Mouse (Mus musculus) hindbrain, embryonic 12.5 days (tissue): ENCODE results near the gene Smad3. TPM values are rescaled to one million over a fixed set of nuclear protein-coding genes. Genes with fewer than 3 reads are reported as not detected.

Experiments used
- ATAC-seq: fragments of 200-750 bp; cut with Nextera tagmentation; 2 replicates; pipeline ENCODE4 v1.8.0; 2017; ENCODE audit warnings: moderate TSS enrichment; ENCODE audit not compliant: low FRiP score
- H3K27ac ChIP-seq: fragments of 300-500 bp; sonication (generic); 2 replicates; pipeline ENCODE4 v1.5.1; 2016; ENCODE audit warnings: mild to moderate bottlenecking
- H3K27me3 ChIP-seq: fragments of 300-500 bp; sonication (generic); 2 replicates; pipeline ENCODE4 v1.6.1; 2016; ENCODE audit warnings: mild to moderate bottlenecking
- H3K36me3 ChIP-seq: fragments of 300-500 bp; sonication (generic); 2 replicates; pipeline ENCODE4 v1.6.1; 2016; ENCODE audit warnings: mild to moderate bottlenecking
- H3K4me1 ChIP-seq: fragments of 300-500 bp; sonication (generic); 2 replicates; pipeline ENCODE4 v1.6.1; 2016
- H3K4me2 ChIP-seq: fragments of 300-500 bp; sonication (generic); replicated peaks from 2 replicates; pipeline ENCODE4 v1.6.1; 2016; ENCODE audit warnings: mild to moderate bottlenecking
- H3K4me3 ChIP-seq: fragments of 300-500 bp; sonication (generic); 2 replicates; pipeline ENCODE4 v1.5.1; 2016; ENCODE audit warnings: mild to moderate bottlenecking
- H3K9ac ChIP-seq: fragments of 300-500 bp; sonication (generic); 2 replicates; pipeline ENCODE4 v1.6.1; 2016; ENCODE audit warnings: mild to moderate bottlenecking, moderate library complexity
- H3K9me3 ChIP-seq: fragments of 300-500 bp; sonication (generic); replicated peaks from 2 replicates; pipeline ENCODE4 v1.6.1; 2016; ENCODE audit warnings: mild to moderate bottlenecking
- WGBS: fragments of 180-500 bp; shearing (Covaris S2); methylation state at CpG from one replicate; pipeline ENCODE4 v1.1.7; 2016; 5-methylcytosine and 5-hydroxymethylcytosine counted together
- polyA plus RNA-seq: library from polyadenylated mRNA; unstranded; fragments of >200 nt; fragmentation: Nextera tagmentation; extraction: Ambion mirVana; gene quantifications from 2 replicates; pipeline ENCODE4 v1.2.1, GENCODE M21; 2016

Gene Smad3
- polyA plus RNA-seq, 1 experiment from 2014 or later: 25.4 TPM

- no peak overlapping the region for H3K27ac ChIP-seq
- no peak overlapping the region for H3K4me2 ChIP-seq
- 78% methylated on average over 7 of the region's 7 CpGs for WGBS
- no peaks in the 10 kb centered on the region for H3K9me3 ChIP-seq
- no peak for ATAC-seq
- H3K9ac ChIP-seq: no peak overlapping the region
- peaks cover 44% of the 10 kb centered on the region for H3K4me1 ChIP-seq
- H3K27me3 ChIP-seq: no peaks in the 10 kb centered on the region
- H3K4me3 ChIP-seq: no peak overlapping the region
- H3K36me3 ChIP-seq: peaks cover 6% of the 10 kb centered on the region; the same call in 1 of the 2 replicates
Observed at GRCm38 (mm10) chr9:63662759-63663158, 95.0 kb downstream of the Smad3 start.

GRCm38 (mm10) chr9:63660691-63661090 is 97.1 kb downstream of the Smad3 start:
- no peaks in the 10 kb centered on the region for H3K27me3 ChIP-seq
- no peak overlapping the region for H3K9ac ChIP-seq
- no peaks in the 10 kb centered on the region for H3K9me3 ChIP-seq
- H3K27ac ChIP-seq: no peak overlapping the region
- H3K4me2 ChIP-seq: no peak overlapping the region
- ATAC-seq: no peak
- H3K36me3 ChIP-seq: peaks cover 6% of the 10 kb centered on the region; the same call in 1 of the 2 replicates
- H3K4me3 ChIP-seq: no peak overlapping the region
- WGBS: 100% methylated on average over 3 of the region's 3 CpGs
- H3K4me1 ChIP-seq: peaks cover 27% of the 10 kb centered on the region

GRCm38 (mm10) chr9:63660061-63660460 is 97.7 kb downstream of the Smad3 start:
- no peak overlapping the region for H3K4me3 ChIP-seq
- H3K27ac ChIP-seq: no peak overlapping the region
- H3K36me3 ChIP-seq: peaks cover 6% of the 10 kb centered on the region; the same call in 1 of the 2 replicates
- H3K27me3 ChIP-seq: no peaks in the 10 kb centered on the region
- ATAC-seq: no peak
- no peaks in the 10 kb centered on the region for H3K9me3 ChIP-seq
- H3K4me2 ChIP-seq: no peak overlapping the region
- 83% methylated on average over 4 of the region's 4 CpGs for WGBS
- H3K9ac ChIP-seq: no peak overlapping the region
- H3K4me1 ChIP-seq: peaks cover 27% of the 10 kb centered on the region

- Histone ChIP-seq H3K4me3 (no peak overlapping the region), H3K36me3 (peaks cover 6% of the 10 kb centered on the region; the same call in 1 of the 2 replicates), H3K4me2 (no peak overlapping the region), H3K27ac (no peak overlapping the region), H3K27me3 (no peaks in the 10 kb centered on the region), H3K9ac (no peak overlapping the region), H3K4me1 (peaks cover 27% of the 10 kb centered on the region), H3K9me3 (no peaks in the 10 kb centered on the region)
- WGBS: 65% methylated on average over 5 of the region's 5 CpGs
- ATAC-seq: no peak
Observed at GRCm38 (mm10) chr9:63658970-63659371, 98.8 kb downstream of the Smad3 start.

GRCm38 (mm10) chr9:63658436-63658835 is 99.4 kb downstream of the Smad3 start:
- H3K9me3 ChIP-seq: no peaks in the 10 kb centered on the region
- H3K36me3 ChIP-seq: peaks cover 6% of the 10 kb centered on the region; the same call in 1 of the 2 replicates
- ATAC-seq: no peak
- peaks cover 32% of the 10 kb centered on the region for H3K4me1 ChIP-seq
- no peaks in the 10 kb centered on the region for H3K27me3 ChIP-seq
- H3K27ac ChIP-seq: no peak overlapping the region
- 88% methylated on average over 9 of the region's 9 CpGs for WGBS
- H3K4me2 ChIP-seq: no peak overlapping the region
- H3K4me3 ChIP-seq: no peak overlapping the region
- no peak overlapping the region for H3K9ac ChIP-seq

GRCm38 (mm10) chr9:63657167-63657566 is 100.6 kb downstream of the Smad3 start:
- peaks cover 32% of the 10 kb centered on the region for H3K4me1 ChIP-seq
- H3K36me3 ChIP-seq: peaks cover 6% of the 10 kb centered on the region; the same call in 1 of the 2 replicates
- ATAC-seq: no peak
- no peak overlapping the region for H3K27ac ChIP-seq
- H3K9ac ChIP-seq: no peak overlapping the region
- no peaks in the 10 kb centered on the region for H3K9me3 ChIP-seq
- no peaks in the 10 kb centered on the region for H3K27me3 ChIP-seq
- no peak overlapping the region for H3K4me3 ChIP-seq
- 87% methylated on average over 4 of the region's 4 CpGs for WGBS
- no peak overlapping the region for H3K4me2 ChIP-seq

- no peaks in the 10 kb centered on the region for H3K27me3 ChIP-seq
- no peak overlapping the region for H3K9ac ChIP-seq
- H3K27ac ChIP-seq: no peak overlapping the region
- no peak overlapping the region for H3K4me2 ChIP-seq
- H3K36me3 ChIP-seq: peaks cover 14% of the 10 kb centered on the region; the same call in 1 of the 2 replicates
- no peak overlapping the region for H3K4me3 ChIP-seq
- no peaks in the 10 kb centered on the region for H3K9me3 ChIP-seq
- no peak for ATAC-seq
- WGBS: 46% methylated on average over 1 of the region's 1 CpGs
- peaks cover 45% of the 10 kb centered on the region for H3K4me1 ChIP-seq
Observed at GRCm38 (mm10) chr9:63655092-63655491, 102.7 kb downstream of the Smad3 start.

- Histone ChIP-seq H3K9me3 (no peaks in the 10 kb centered on the region), H3K27ac (0 out of 2 replicates have a peak overlapping the region, but pooled peaks have one; percentile 37), H3K36me3 (peaks cover 19% of the 10 kb centered on the region; the same call in 1 of the 2 replicates), H3K27me3 (no peaks in the 10 kb centered on the region), H3K4me1 (peaks cover 45% of the 10 kb centered on the region), H3K4me3 (no peak overlapping the region), H3K9ac (no peak overlapping the region), H3K4me2 (no peak overlapping the region)
- 88% methylated on average over 8 of the region's 8 CpGs for WGBS
- no peak for ATAC-seq
Observed at GRCm38 (mm10) chr9:63654575-63654974, 103.2 kb downstream of the Smad3 start.

GRCm38 (mm10) chr9:63653666-63654065 is 104.1 kb downstream of the Smad3 start:
- Histone ChIP-seq H3K9ac (no peak overlapping the region), H3K27ac (peak overlapping the region; percentile 70), H3K27me3 (no peaks in the 10 kb centered on the region), H3K4me1 (peaks cover 45% of the 10 kb centered on the region), H3K9me3 (no peaks in the 10 kb centered on the region), H3K4me3 (no peak overlapping the region), H3K36me3 (peaks cover 28% of the 10 kb centered on the region), H3K4me2 (0 out of 2 replicates have a peak overlapping the region, but pooled peaks have one; percentile 1)
- WGBS: 15% methylated on average over 7 of the region's 7 CpGs
- ATAC-seq: peak; percentile 51; the same call in 1 of the 2 replicates

GRCm38 (mm10) chr9:63651594-63651993 is 106.2 kb downstream of the Smad3 start:
- Histone ChIP-seq H3K27ac (peak overlapping the region; percentile 60; the same call in 1 of the 2 replicates), H3K4me1 (peaks cover 45% of the 10 kb centered on the region), H3K9ac (no peak overlapping the region), H3K4me3 (no peak overlapping the region), H3K9me3 (no peaks in the 10 kb centered on the region), H3K4me2 (no peak overlapping the region), H3K27me3 (no peaks in the 10 kb centered on the region), H3K36me3 (peaks cover 33% of the 10 kb centered on the region)
- no peak for ATAC-seq
- 66% methylated on average over 11 of the region's 11 CpGs for WGBS

GRCm38 (mm10) chr9:63650905-63651304 is 106.9 kb downstream of the Smad3 start:
- H3K4me1 ChIP-seq: peaks cover 43% of the 10 kb centered on the region
- no peak overlapping the region for H3K4me3 ChIP-seq
- H3K9me3 ChIP-seq: no peaks in the 10 kb centered on the region
- no peak for ATAC-seq
- no peak overlapping the region for H3K4me2 ChIP-seq
- WGBS: 86% methylated on average over 14 of the region's 14 CpGs
- H3K9ac ChIP-seq: no peak overlapping the region
- H3K27me3 ChIP-seq: no peaks in the 10 kb centered on the region
- H3K36me3 ChIP-seq: peaks cover 38% of the 10 kb centered on the region
- peak overlapping the region; percentile 60; the same call in 1 of the 2 replicates for H3K27ac ChIP-seq

GRCm38 (mm10) chr9:63649841-63650545 is 107.8 kb downstream of the Smad3 start:
- WGBS: 89% methylated on average over 8 of the region's 8 CpGs
- Histone ChIP-seq H3K9ac (no peak overlapping the region), H3K9me3 (no peaks in the 10 kb centered on the region), H3K27ac (no peak overlapping the region), H3K4me2 (no peak overlapping the region), H3K36me3 (peaks cover 43% of the 10 kb centered on the region), H3K27me3 (no peaks in the 10 kb centered on the region), H3K4me3 (no peak overlapping the region), H3K4me1 (peaks cover 34% of the 10 kb centered on the region)
- no peak for ATAC-seq

GRCm38 (mm10) chr9:63648520-63648918 is 109.3 kb downstream of the Smad3 start:
- peaks cover 52% of the 10 kb centered on the region for H3K36me3 ChIP-seq
- 90% methylated on average over 9 of the region's 9 CpGs for WGBS
- H3K9ac ChIP-seq: no peak overlapping the region

More at GRCm38 (mm10) chr9:63648520-63648918, 109.3 kb downstream of the Smad3 start:
- Histone ChIP-seq H3K4me2 (no peak overlapping the region), H3K4me3 (no peak overlapping the region), H3K4me1 (peaks cover 20% of the 10 kb centered on the region), H3K27me3 (no peaks in the 10 kb centered on the region), H3K27ac (no peak overlapping the region), H3K9me3 (no peaks in the 10 kb centered on the region)
- ATAC-seq: no peak
